Mouse (Mus musculus) liver, embryonic 16.5 days (tissue): ENCODE measurements around the gene Mpp2. TPM values are rescaled to one million over a fixed set of nuclear protein-coding genes. Genes with fewer than 3 reads are reported as not detected.

Source experiments
- ATAC-seq: fragments of 200-750 bp; cut with Nextera tagmentation; 2 replicates; pipeline ENCODE4 v1.8.0; 2017; ENCODE audit warnings: low read depth, mild to moderate bottlenecking, moderate number of reproducible peaks, moderate library complexity
- H3K27ac ChIP-seq: fragments of 300-500 bp; sonication (generic); 2 replicates; pipeline ENCODE4 v1.5.1; 2014; ENCODE audit warnings: mild to moderate bottlenecking, low read length
- H3K27me3 ChIP-seq: fragments of 300-500 bp; sonication (generic); 2 replicates; pipeline ENCODE4 v1.6.1; 2014; ENCODE audit warnings: low read depth, low read length, mixed read lengths; ENCODE audit not compliant: control insufficient read depth, insufficient read depth
- H3K36me3 ChIP-seq: fragments of 300-500 bp; sonication (generic); 2 replicates; pipeline ENCODE4 v1.6.1; 2014; ENCODE audit warnings: mild to moderate bottlenecking; ENCODE audit not compliant: control insufficient read depth, insufficient read depth
- H3K4me1 ChIP-seq: fragments of 300-500 bp; sonication (generic); 2 replicates; pipeline ENCODE4 v1.6.1; 2014; ENCODE audit warnings: low read depth, low read length, mixed read lengths; ENCODE audit not compliant: control insufficient read depth
- H3K4me2 ChIP-seq: fragments of 300-500 bp; sonication (generic); 2 replicates; pipeline ENCODE4 v1.6.1; 2014; ENCODE audit warnings: low read depth, low read length, mixed read lengths
- H3K4me3 ChIP-seq: fragments of 300-500 bp; sonication (generic); 2 replicates; pipeline ENCODE4 v1.5.1; 2014; ENCODE audit warnings: low read depth, mild to moderate bottlenecking, low read length
- H3K9ac ChIP-seq: fragments of 300-500 bp; sonication (generic); 2 replicates; pipeline ENCODE4 v1.6.1; 2014; ENCODE audit warnings: low read depth, low read length
- H3K9me3 ChIP-seq: fragments of 300-500 bp; sonication (generic); replicated peaks from 2 replicates; pipeline ENCODE4 v1.6.1; 2016; ENCODE audit warnings: low read length; ENCODE audit not compliant: control insufficient read depth
- WGBS: fragments of 180-500 bp; shearing (Covaris S2); extraction: QIAGEN DNeasy Blood & Tissue Kit; methylation state at CpG from one replicate; pipeline ENCODE4 v1.1.7; 2014; ENCODE audit not compliant: insufficient replicate concordance; 5-methylcytosine and 5-hydroxymethylcytosine counted together
- polyA plus RNA-seq: library from polyadenylated mRNA; unstranded; fragments of >200 nt; fragmentation: Nextera tagmentation; extraction: Ambion mirVana; gene quantifications from 2 replicates; pipeline ENCODE4 v1.2.1, GENCODE M21; 2015

The Mpp2 gene
- polyA plus RNA-seq, 1 experiment from 2014 or later = 11.1 TPM

DNA sequence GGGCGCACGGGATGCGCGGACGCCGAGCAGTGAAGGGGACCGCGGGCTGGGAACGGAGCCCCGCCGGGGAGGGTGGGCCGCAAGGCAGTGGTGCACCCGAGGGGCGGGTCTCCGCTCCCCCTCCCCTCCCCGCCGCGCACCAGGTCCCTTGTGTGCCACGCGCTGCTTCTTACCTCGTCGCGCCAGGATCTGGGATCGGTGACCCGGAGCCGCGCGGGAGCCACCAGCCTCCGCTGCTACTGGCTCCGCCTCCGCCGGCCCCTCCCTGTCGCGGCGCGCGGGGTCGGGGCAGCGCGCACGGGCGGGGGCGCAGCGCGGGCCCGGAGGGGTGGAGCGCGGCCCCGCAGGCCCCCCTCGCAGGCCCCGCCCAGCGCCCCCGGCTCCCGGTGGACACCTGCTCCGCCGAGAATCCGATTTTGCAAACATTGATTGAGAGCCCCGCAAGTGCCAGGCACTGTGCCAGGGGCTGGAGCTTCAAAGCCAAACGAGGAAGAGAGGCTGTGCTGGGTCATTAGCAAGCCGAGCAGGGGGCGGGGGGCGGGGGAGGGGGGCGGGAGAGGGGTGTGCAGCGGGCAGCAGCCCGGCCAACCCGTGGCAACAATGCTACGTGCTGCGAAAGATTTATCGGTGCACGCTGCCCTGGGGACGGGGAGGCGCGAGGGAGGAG is 61.5 kb downstream of the Mpp2 start:
- H3K4me3 ChIP-seq = peak overlapping the region; percentile 60
- H3K36me3 ChIP-seq = no peaks in the 10 kb centered on the region
- WGBS = under 1% methylated on average over 52 of the region's 73 CpGs
- no peak overlapping the region for H3K27ac ChIP-seq
- peak; percentile 73 for ATAC-seq
- no peaks in the 10 kb centered on the region for H3K9me3 ChIP-seq
- peaks cover 38% of the 10 kb centered on the region for H3K27me3 ChIP-seq
- H3K4me1 ChIP-seq = peaks cover 6% of the 10 kb centered on the region
- peak overlapping the region; percentile 78 for H3K4me2 ChIP-seq
- H3K9ac ChIP-seq = peak overlapping the region; percentile 16; the same call in 1 of the 2 replicates

DNA sequence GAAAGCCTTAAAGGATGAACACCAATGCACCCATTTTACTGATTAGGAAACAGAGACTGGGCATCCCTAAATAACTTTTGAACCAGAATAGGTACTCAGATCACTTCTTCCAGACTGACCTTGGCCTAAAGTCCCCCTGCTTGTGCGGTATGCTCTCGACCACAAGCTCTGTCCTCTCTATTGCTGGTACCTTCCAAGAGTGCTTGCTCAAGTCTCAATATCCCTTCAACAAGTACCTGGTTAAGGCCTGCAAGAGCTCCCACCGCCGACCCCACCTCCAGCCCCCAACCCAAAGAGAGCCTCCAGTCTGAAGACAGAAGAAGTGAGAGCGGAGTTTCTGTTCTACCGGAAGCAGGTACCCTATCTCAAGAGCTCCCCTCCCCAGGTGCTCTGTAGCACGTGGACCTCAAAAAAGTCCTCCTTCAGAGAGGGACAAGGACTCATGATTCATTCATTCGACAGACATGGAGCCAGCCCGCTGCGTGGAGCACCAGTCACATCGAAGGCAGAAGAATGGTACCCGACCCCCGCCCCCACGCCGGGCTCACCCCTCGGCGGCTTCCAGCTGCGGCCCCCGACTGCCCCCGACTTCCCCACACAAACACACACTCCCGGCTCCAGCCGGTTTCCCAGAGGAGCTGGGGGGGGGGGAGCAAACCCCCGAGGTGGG is 62.2 kb downstream of the Mpp2 start:
- WGBS = 6% methylated on average over 23 of the region's 23 CpGs
- Histone ChIP-seq H3K4me1 (peaks cover 6% of the 10 kb centered on the region), H3K4me3 (peak overlapping the region; percentile 60), H3K9ac (peak overlapping the region; percentile 16; the same call in 1 of the 2 replicates), H3K36me3 (no peaks in the 10 kb centered on the region), H3K27me3 (peaks cover 38% of the 10 kb centered on the region), H3K27ac (no peak overlapping the region), H3K4me2 (peak overlapping the region; percentile 78), H3K9me3 (no peaks in the 10 kb centered on the region)
- ATAC-seq = no peak

DNA sequence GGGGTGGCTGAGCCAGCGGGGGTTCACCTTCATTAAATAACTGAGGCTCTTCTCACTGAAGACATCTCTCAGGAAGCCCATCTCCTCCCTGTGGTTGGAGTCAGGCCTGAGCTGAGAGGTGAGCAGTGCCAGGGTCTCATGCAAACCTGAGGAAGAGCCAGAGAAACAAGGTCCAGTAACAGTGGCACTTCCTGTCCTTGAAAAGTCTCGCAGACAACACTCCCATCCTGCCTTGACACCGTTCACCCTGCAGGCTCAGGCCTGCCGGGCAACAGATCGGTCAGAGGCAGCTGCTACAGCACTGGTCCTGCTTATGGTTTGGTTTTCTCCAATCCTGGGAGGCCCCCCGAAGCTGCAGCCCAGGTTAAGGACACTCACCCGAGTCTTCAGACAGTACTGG is 63.0 kb downstream of the Mpp2 start:
- 48% methylated on average over 7 of the region's 7 CpGs for WGBS

DNA sequence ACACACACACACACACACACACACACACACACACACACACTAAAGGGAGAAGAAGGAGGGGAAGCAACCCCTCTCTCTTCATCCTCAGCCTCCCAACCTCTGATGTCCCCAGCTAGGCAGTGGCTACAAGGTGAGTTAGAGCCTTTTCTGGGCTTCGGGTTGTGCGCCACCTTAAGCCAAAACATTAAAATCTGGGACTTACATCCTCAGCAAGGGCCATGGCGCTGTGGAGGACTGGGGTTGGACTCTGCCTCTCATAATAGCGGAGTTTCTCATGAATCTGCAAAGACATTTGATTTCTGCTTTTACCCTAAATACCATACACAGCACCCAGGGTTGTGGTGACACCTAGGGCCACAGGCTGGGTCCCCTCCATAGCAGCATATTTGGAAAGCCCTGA is 63.4 kb downstream of the Mpp2 start:
- Histone ChIP-seq H3K9me3 (no peaks in the 10 kb centered on the region), H3K27ac (no peak overlapping the region), H3K9ac (no peak overlapping the region), H3K4me3 (no peak overlapping the region), H3K36me3 (no peaks in the 10 kb centered on the region), H3K27me3 (peaks cover 38% of the 10 kb centered on the region), H3K4me1 (peaks cover 6% of the 10 kb centered on the region), H3K4me2 (no peak overlapping the region)
- WGBS = 71% methylated on average over 4 of the region's 4 CpGs
- ATAC-seq = no peak

More for the DNA sequence above, 63.0 kb downstream of the Mpp2 start:
- ATAC-seq = no peak
- H3K27me3 ChIP-seq = peaks cover 38% of the 10 kb centered on the region
- H3K27ac ChIP-seq = no peak overlapping the region
- no peak overlapping the region for H3K9ac ChIP-seq
- no peaks in the 10 kb centered on the region for H3K9me3 ChIP-seq
- H3K36me3 ChIP-seq = no peaks in the 10 kb centered on the region
- no peak overlapping the region for H3K4me3 ChIP-seq
- H3K4me2 ChIP-seq = no peak overlapping the region
- peaks cover 6% of the 10 kb centered on the region for H3K4me1 ChIP-seq

DNA sequence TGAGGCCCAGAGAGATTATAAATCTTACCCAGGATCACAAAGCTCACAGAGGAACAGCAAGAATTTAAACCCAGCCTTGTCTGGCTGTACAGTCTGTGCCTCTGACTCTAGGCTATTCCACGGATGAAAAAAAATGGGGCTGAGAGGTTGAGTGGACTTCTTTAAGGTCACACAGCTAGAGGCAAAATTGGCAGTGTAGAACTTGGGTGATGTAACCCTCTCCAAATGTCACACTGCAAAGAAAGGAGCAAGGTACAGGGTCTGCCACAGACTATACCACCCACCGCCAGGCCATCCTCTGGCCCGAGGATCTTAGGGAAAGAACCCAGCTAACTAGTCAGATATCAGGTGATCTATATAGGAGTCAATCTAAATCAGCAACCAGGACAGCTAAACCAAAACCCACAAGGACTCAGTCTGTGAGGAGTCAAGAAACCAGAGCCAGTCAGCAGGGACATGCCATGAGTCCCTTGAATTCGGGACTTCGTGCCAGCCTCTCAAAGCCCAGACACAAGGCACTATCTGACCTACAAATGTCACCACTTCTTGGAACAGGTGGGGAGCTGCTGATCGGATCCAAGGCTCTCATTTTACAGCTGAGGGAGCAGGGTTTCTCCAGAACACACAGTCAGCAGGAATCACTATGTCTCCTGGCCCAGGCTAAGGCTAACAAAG is 64.1 kb downstream of the Mpp2 start:
- Histone ChIP-seq H3K4me1 (peaks cover 6% of the 10 kb centered on the region), H3K27ac (no peak overlapping the region), H3K4me2 (no peak overlapping the region), H3K9ac (no peak overlapping the region), H3K9me3 (no peaks in the 10 kb centered on the region), H3K36me3 (no peaks in the 10 kb centered on the region), H3K4me3 (no peak overlapping the region), H3K27me3 (peaks cover 38% of the 10 kb centered on the region)
- ATAC-seq = no peak
- 65% methylated on average over 6 of the region's 6 CpGs for WGBS

DNA sequence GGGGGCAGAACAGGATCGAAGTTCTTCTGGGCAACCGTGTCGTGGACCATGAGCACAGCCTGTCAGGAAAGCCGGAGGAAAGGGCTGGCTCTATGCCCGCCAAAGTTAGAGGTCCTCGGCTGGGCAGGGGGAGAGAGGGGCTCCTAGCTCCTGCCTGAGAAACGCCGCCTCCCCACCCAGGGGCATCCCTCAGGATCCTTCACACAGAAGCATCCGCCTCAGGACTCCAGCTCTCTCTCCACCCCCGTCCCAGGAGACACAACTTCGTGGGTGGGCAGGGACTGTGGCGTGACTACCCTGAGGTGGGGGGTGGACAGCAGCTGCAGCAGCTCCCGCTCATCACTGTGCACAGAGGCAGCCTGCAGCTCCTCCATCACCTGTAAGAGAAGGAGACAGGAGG is 64.9 kb downstream of the Mpp2 start:
- Histone ChIP-seq H3K9me3 (no peaks in the 10 kb centered on the region), H3K27me3 (peaks cover 37% of the 10 kb centered on the region), H3K36me3 (no peaks in the 10 kb centered on the region), H3K4me2 (no peak overlapping the region), H3K4me1 (peaks cover 6% of the 10 kb centered on the region), H3K27ac (no peak overlapping the region), H3K4me3 (no peak overlapping the region), H3K9ac (no peak overlapping the region)
- WGBS = 76% methylated on average over 13 of the region's 13 CpGs
- no peak for ATAC-seq

DNA sequence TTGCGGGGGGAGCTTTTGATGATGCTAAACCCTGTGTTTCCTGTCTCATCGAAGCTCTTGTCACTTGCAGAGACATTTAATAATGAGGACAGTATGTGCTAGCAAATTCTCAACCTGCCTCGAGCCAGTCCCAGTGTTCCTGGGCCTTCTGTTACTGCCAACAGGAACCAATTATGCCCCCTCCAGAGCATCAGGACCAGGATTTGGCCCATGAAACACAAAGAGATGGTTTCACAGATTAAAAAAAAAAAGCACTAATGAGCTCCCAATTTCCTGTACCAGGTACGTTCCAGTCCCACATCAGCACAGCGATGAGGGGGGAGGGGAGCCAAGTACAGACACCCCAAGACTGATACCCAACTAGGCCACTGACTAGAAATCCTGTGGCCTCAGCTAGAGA is 67.1 kb downstream of the Mpp2 start:
- 60% methylated on average over 5 of the region's 5 CpGs for WGBS
- H3K27ac ChIP-seq = no peak overlapping the region
- H3K4me2 ChIP-seq = no peak overlapping the region
- H3K36me3 ChIP-seq = no peaks in the 10 kb centered on the region
- H3K4me3 ChIP-seq = no peak overlapping the region
- peaks cover 15% of the 10 kb centered on the region for H3K27me3 ChIP-seq
- no peak overlapping the region for H3K9ac ChIP-seq
- ATAC-seq = no peak
- H3K4me1 ChIP-seq = no peaks in the 10 kb centered on the region; the same call in 1 of the 2 replicates
- H3K9me3 ChIP-seq = no peaks in the 10 kb centered on the region

DNA sequence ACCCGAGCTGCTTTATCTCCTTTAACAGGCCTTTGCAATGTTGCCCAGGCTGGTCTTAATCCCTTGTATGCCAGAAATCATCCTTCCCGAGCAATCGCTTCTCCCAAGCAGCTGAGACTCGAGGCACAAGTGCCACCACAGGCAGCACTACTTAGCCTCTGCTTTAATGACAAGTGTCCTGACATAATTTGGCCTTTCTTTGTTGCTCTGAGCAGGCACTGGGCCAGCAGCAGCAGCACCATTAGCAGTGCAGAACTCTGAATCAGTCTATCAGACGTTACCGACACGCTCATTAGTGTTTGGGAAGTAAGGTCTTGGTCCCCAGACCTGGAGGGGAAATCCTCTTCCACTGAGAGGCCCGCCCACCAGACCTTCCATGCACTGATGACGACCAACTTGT is 68.6 kb downstream of the Mpp2 start:
- Histone ChIP-seq H3K27ac (no peak overlapping the region), H3K4me2 (no peak overlapping the region), H3K9me3 (no peaks in the 10 kb centered on the region), H3K27me3 (peaks cover under 1% of the 10 kb centered on the region; the same call in 1 of the 2 replicates), H3K36me3 (no peaks in the 10 kb centered on the region), H3K9ac (no peak overlapping the region), H3K4me3 (no peak overlapping the region), H3K4me1 (no peaks in the 10 kb centered on the region)
- 61% methylated on average over 9 of the region's 9 CpGs for WGBS
- no peak for ATAC-seq

DNA sequence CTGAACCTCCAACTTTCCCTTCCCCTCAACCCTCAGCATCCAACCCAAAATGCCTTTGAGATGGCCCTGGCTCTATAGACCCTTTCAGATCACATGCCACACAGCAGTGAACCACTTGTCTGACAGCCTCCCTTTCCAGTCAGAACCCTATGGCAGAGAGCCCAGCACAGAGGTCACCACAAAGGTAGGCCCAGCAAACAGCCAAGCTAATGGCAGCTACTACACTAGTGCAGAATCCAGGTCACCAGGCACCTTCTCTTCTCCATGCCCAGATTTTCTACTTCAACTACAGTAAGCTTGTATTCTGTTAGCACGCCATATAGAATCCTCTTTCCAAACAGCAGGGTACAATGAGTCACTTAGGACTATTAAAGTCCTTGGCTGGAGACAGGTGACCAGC is 72.2 kb downstream of the Mpp2 start:
- Histone ChIP-seq H3K27ac (no peak overlapping the region), H3K27me3 (no peaks in the 10 kb centered on the region), H3K36me3 (no peaks in the 10 kb centered on the region), H3K9me3 (no peaks in the 10 kb centered on the region), H3K4me3 (no peak overlapping the region), H3K4me1 (no peaks in the 10 kb centered on the region), H3K4me2 (no peak overlapping the region), H3K9ac (no peak overlapping the region)
- 81% methylated on average over 1 of the region's 1 CpGs for WGBS
- ATAC-seq = no peak
